Mouse (Mus musculus): ENCODE measurements around the gene Ctnnbip1. TPM values are rescaled to one million over a fixed set of nuclear protein-coding genes. Genes with fewer than 3 reads are reported as not detected.

Gene Ctnnbip1
- total and polyA plus RNA-seq, 3 experiments: 25.0 to 27.3 (median 25.5) TPM

GRCm38 (mm10) chr4:149485053-149485824 is 32.8 kb upstream of the Ctnnbip1 start, which contains the start of the genes Nmnat1 and Lzic:
Gene Nmnat1 (minus strand): TSS chr4:149485202.
Gene Lzic (plus strand): TSS chr4:149485229.
- peak within 1 kb of the TSS; percentile 97 for H3K27ac ChIP-seq
- no peaks in the 10 kb centered on the region for H3K27me3 ChIP-seq (ENCODE audit: control insufficient read depth, insufficient read depth, low read length)
- intact Hi-C loops (cut with DNase I): loop anchor here (1.0 to 5.0 kb wide), 4 partner anchors 22 to 138 kb away; partner anchors contain the start of gene Rbp7
- peak; percentile 41 for TF ChIP-seq CTCF (IDR thresholded peaks at IDR 0.05)
- TF ChIP-seq POLR2A (IDR thresholded peaks at IDR 0.05; ENCODE audit: insufficient read depth, low read depth, low read length): peak; percentile 78
- TF ChIP-seq EP300 (IDR thresholded peaks at IDR 0.05; ENCODE audit: insufficient read depth, low read depth, low read length): peak; percentile 55; the same call in 1 of the 2 replicates
- H3K36me3 ChIP-seq (ENCODE audit: control insufficient read depth, insufficient read depth, low read length): peaks cover 19% of the 10 kb centered on the region
- peaks cover 2% of the 10 kb centered on the region for H3K79me2 ChIP-seq (replicated peaks; ENCODE audit: control insufficient read depth, insufficient read depth, low read length)
- DNase-seq: peak; percentile 94 to 95
- peaks cover 3% of the 10 kb centered on the region for H3K4me1 ChIP-seq (ENCODE audit: control insufficient read depth, insufficient read depth, low read length)
- under 1% methylated on average over 60 of the region's 60 CpGs for WGBS
- H3K4me3 ChIP-seq: peak within 1 kb of the TSS; percentile 87
- H3K9ac ChIP-seq (ENCODE audit: low read depth, low read length): peak within 1 kb of the TSS; percentile 93

GRCm38 (mm10) chr4:149485825-149486206 is 32.2 kb upstream of the Ctnnbip1 start:
- Histone ChIP-seq H3K27ac (peak overlapping the region; percentile 97), H3K79me2 (replicated peaks; ENCODE audit: control insufficient read depth, insufficient read depth, low read length) (peaks cover 2% of the 10 kb centered on the region), H3K4me1 (ENCODE audit: control insufficient read depth, insufficient read depth, low read length) (peaks cover 3% of the 10 kb centered on the region), H3K36me3 (ENCODE audit: control insufficient read depth, insufficient read depth, low read length) (peaks cover 19% of the 10 kb centered on the region), H3K9ac (ENCODE audit: low read depth, low read length) (peak overlapping the region; percentile 93), H3K27me3 (ENCODE audit: control insufficient read depth, insufficient read depth, low read length) (no peaks in the 10 kb centered on the region), H3K4me3 (peak overlapping the region; percentile 87)
- intact Hi-C loops (cut with DNase I): loop anchor here (1.0 to 5.0 kb wide), 4 partner anchors 23 to 139 kb away; partner anchors contain the start of gene Rbp7
- 0% methylated on average over 10 of the region's 10 CpGs for WGBS
- TF ChIP-seq CTCF (IDR thresholded peaks at IDR 0.05) (peak; percentile 71), POLR2A (IDR thresholded peaks at IDR 0.05; ENCODE audit: insufficient read depth, low read depth, low read length) (no peak)
- DNase-seq: peak; percentile 35 to 53

- peaks cover 19% of the 10 kb centered on the region for H3K36me3 ChIP-seq (ENCODE audit: control insufficient read depth, insufficient read depth, low read length)
- intact Hi-C loops (cut with DNase I): loop anchor here (5.0 kb wide), 2 partner anchors 35 to 140 kb away; partner anchors contain the start of gene Rbp7
- H3K27ac ChIP-seq: peak overlapping the region; percentile 97
- H3K27me3 ChIP-seq (ENCODE audit: control insufficient read depth, insufficient read depth, low read length): no peaks in the 10 kb centered on the region
- peaks cover 3% of the 10 kb centered on the region for H3K4me1 ChIP-seq (ENCODE audit: control insufficient read depth, insufficient read depth, low read length)
- no peak overlapping the region for H3K4me3 ChIP-seq
- TF ChIP-seq EP300 (IDR thresholded peaks at IDR 0.05; ENCODE audit: insufficient read depth, low read depth, low read length) (no peak), POLR2A (IDR thresholded peaks at IDR 0.05; ENCODE audit: insufficient read depth, low read depth, low read length) (no peak), CTCF (IDR thresholded peaks at IDR 0.05) (no peak)
- no peak for DNase-seq
- no peak overlapping the region for H3K9ac ChIP-seq (ENCODE audit: low read depth, low read length)
- WGBS: 91% methylated on average over 12 of the region's 12 CpGs
- peaks cover 2% of the 10 kb centered on the region for H3K79me2 ChIP-seq (replicated peaks; ENCODE audit: control insufficient read depth, insufficient read depth, low read length)
Observed at GRCm38 (mm10) chr4:149487729-149488128, 30.3 kb upstream of the Ctnnbip1 start.

DNA sequence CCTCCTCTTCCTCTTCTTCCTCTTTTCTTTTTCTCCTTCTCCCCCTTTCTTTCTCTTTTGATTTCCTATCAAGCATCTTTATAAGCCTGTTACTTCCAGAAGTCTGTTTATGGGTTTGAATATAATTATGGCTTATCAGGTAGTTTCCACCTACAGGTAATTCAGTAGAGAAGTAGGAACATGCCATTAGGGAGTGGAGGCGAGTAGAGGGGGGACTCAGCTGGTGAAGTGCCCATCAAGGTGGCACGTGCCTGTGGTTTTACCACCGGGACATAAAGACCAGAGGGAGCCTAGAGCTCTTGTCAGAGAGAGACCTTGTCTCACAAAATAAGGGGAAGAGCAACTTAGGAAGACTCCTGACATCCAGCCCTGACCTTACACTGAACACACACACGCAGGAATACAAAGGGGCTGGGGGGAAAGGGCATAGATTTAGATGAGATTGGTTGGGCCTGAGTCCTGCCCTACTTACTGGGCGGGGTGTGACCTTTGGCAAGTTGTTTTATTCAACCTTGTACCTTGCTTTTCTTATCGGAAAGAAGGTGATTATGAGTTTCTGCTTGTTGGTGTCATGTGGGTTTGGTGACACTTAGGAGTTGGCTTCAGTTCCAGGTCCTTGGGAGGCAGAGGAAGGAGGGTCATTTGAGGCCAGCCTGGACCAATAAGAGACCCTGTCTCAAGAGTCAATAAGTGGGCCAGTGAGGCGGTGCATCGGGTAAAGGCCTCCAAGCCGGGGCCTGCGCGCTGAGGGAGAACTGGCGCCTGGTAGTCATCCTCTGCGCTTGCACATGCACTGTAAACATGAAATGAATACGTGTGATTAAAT is 28.4 kb upstream of the Ctnnbip1 start:
- H3K4me1 ChIP-seq (ENCODE audit: control insufficient read depth, insufficient read depth, low read length): peaks cover under 1% of the 10 kb centered on the region
- peaks cover 19% of the 10 kb centered on the region for H3K36me3 ChIP-seq (ENCODE audit: control insufficient read depth, insufficient read depth, low read length)
- DNase-seq: peak; percentile 46 to 74
- intact Hi-C loops (cut with DNase I): loop anchor here (5.0 kb wide), 2 partner anchors 37 to 142 kb away; partner anchors contain the start of gene Rbp7
- no peak overlapping the region for H3K9ac ChIP-seq (ENCODE audit: low read depth, low read length)
- H3K4me3 ChIP-seq: no peak overlapping the region
- WGBS: 60% methylated on average over 14 of the region's 14 CpGs
- H3K27me3 ChIP-seq (ENCODE audit: control insufficient read depth, insufficient read depth, low read length): no peaks in the 10 kb centered on the region
- H3K79me2 ChIP-seq (replicated peaks; ENCODE audit: control insufficient read depth, insufficient read depth, low read length): peaks cover 2% of the 10 kb centered on the region
- peak overlapping the region; percentile 79 for H3K27ac ChIP-seq
- TF ChIP-seq CTCF (IDR thresholded peaks at IDR 0.05) (no peak), POLR2A (IDR thresholded peaks at IDR 0.05; ENCODE audit: insufficient read depth, low read depth, low read length) (no peak), EP300 (IDR thresholded peaks at IDR 0.05; ENCODE audit: insufficient read depth, low read depth, low read length) (no peak)

- Histone ChIP-seq H3K4me1 (ENCODE audit: control insufficient read depth, insufficient read depth, low read length) (no peaks in the 10 kb centered on the region; the same call in 1 of the 2 replicates), H3K27me3 (ENCODE audit: control insufficient read depth, insufficient read depth, low read length) (no peaks in the 10 kb centered on the region), H3K4me3 (no peak overlapping the region), H3K9ac (ENCODE audit: low read depth, low read length) (no peak overlapping the region), H3K79me2 (replicated peaks; ENCODE audit: control insufficient read depth, insufficient read depth, low read length) (peaks cover 2% of the 10 kb centered on the region), H3K27ac (no peak overlapping the region), H3K36me3 (ENCODE audit: control insufficient read depth, insufficient read depth, low read length) (peaks cover 19% of the 10 kb centered on the region)
- DNase-seq: no peak
- intact Hi-C loops (cut with DNase I): no loop called here
- peak; percentile 54 for TF ChIP-seq CTCF (IDR thresholded peaks at IDR 0.05)
- TF ChIP-seq POLR2A (IDR thresholded peaks at IDR 0.05; ENCODE audit: insufficient read depth, low read depth, low read length): no peak
- TF ChIP-seq EP300 (IDR thresholded peaks at IDR 0.05; ENCODE audit: insufficient read depth, low read depth, low read length): no peak
- 99% methylated on average over 3 of the region's 3 CpGs for WGBS
Observed at GRCm38 (mm10) chr4:149491151-149491550, 26.9 kb upstream of the Ctnnbip1 start.

Measured in heart, adult 2 months (tissue).